Mouse (Mus musculus) heart, embryonic 15.5 days (tissue): ENCODE results near the gene Pgc. TPM values are rescaled to one million over a fixed set of nuclear protein-coding genes. Genes with fewer than 3 reads are reported as not detected.

Source experiments
- ATAC-seq: fragments of 200-750 bp; cut with Nextera tagmentation; replicated peaks from 2 replicates; pipeline ENCODE4 v1.8.0; 2017; ENCODE audit warnings: low read depth, moderate TSS enrichment; ENCODE audit not compliant: insufficient number of reproducible peaks, insufficient read depth, low FRiP score
- H3K27ac ChIP-seq: fragments of 300-500 bp; sonication (generic); 2 replicates; pipeline ENCODE4 v1.5.1; 2015; ENCODE audit warnings: mild to moderate bottlenecking, inconsistent platforms
- H3K27me3 ChIP-seq: fragments of 300-500 bp; sonication (generic); 2 replicates; pipeline ENCODE4 v1.6.1; 2015; ENCODE audit warnings: inconsistent platforms
- H3K36me3 ChIP-seq: fragments of 300-500 bp; sonication (generic); 2 replicates; pipeline ENCODE4 v1.6.1; 2015; ENCODE audit warnings: mild to moderate bottlenecking, inconsistent platforms
- H3K4me1 ChIP-seq: fragments of 300-500 bp; sonication (generic); replicated peaks from 2 replicates; pipeline ENCODE4 v1.6.1; 2015; ENCODE audit warnings: inconsistent platforms
- H3K4me2 ChIP-seq: fragments of 300-500 bp; sonication (generic); 2 replicates; pipeline ENCODE4 v1.6.1; 2015; ENCODE audit warnings: inconsistent platforms, mild to moderate bottlenecking, moderate library complexity
- H3K4me3 ChIP-seq: fragments of 300-500 bp; sonication (generic); 2 replicates; pipeline ENCODE4 v1.5.1; 2015; ENCODE audit warnings: mild to moderate bottlenecking, inconsistent platforms
- H3K9ac ChIP-seq: fragments of 300-500 bp; sonication (generic); 2 replicates; pipeline ENCODE4 v1.6.1; 2015; ENCODE audit warnings: mild to moderate bottlenecking, inconsistent platforms
- H3K9me3 ChIP-seq: fragments of 300-500 bp; sonication (generic); replicated peaks from 2 replicates; pipeline ENCODE4 v1.6.1; 2016; ENCODE audit warnings: inconsistent platforms
- WGBS: fragments of 180-500 bp; shearing (Covaris S2); methylation state at CpG from one replicate; pipeline ENCODE4 v1.1.7; 2015; ENCODE audit warnings: mixed read lengths; 5-methylcytosine and 5-hydroxymethylcytosine counted together
- polyA plus RNA-seq: library from polyadenylated mRNA; unstranded; fragments of >200 nt; fragmentation: Nextera tagmentation; extraction: Ambion mirVana; gene quantifications from 2 replicates; pipeline ENCODE4 v1.2.1, GENCODE M21; 2015

The Pgc gene
- polyA plus RNA-seq = 0.40 and 0.81 TPM in 2 replicates

GRCm38 (mm10) chr17:47726566-47726965 lies at the start of gene Pgc:
Gene Pgc, plus strand, starts transcription at chr17:47726842.
- H3K4me3 ChIP-seq = no peak within 1 kb of the TSS
- no peaks in the 10 kb centered on the region for H3K9me3 ChIP-seq
- H3K4me1 ChIP-seq = no peaks in the 10 kb centered on the region
- no peak within 1 kb of the TSS for H3K4me2 ChIP-seq
- no peak within 1 kb of the TSS for H3K27ac ChIP-seq
- H3K27me3 ChIP-seq = peaks cover 8% of the 10 kb centered on the region; the same call in 1 of the 2 replicates
- H3K9ac ChIP-seq = no peak within 1 kb of the TSS
- ATAC-seq = no peak
- 78% methylated on average over 11 of the region's 11 CpGs for WGBS
- no peaks in the 10 kb centered on the region for H3K36me3 ChIP-seq

GRCm38 (mm10) chr17:47678238-47678637 lies 48.4 kb upstream of the Pgc start:
- Histone ChIP-seq H3K9ac (no peak overlapping the region), H3K27ac (no peak overlapping the region), H3K4me3 (no peak overlapping the region), H3K4me1 (peaks cover under 1% of the 10 kb centered on the region; the same call in 1 of the 2 replicates), H3K36me3 (peaks cover 36% of the 10 kb centered on the region), H3K27me3 (no peaks in the 10 kb centered on the region), H3K4me2 (no peak overlapping the region), H3K9me3 (no peaks in the 10 kb centered on the region)
- 90% methylated on average over 5 of the region's 5 CpGs for WGBS
- no peak for ATAC-seq

DNA sequence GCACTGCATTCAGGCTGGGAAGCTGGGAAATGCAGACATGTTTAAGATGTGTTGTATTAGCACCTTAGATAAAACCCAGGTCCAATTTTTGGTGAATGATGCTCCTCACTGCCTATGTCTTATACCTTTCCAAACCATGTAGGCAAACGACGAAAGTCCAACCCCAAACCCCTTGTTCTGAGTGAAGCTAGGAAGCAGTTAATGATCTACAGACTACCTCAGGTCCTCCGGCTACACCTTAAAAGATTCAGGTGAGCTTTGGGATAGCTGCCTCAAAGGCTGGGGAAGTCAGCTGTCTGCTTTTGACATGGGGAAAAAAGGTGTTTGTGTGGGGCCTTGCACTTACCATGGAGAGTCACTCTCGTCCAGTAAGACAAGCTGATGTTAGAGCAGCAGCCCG lies 47.9 kb upstream of the Pgc start:
- no peaks in the 10 kb centered on the region for H3K4me1 ChIP-seq
- no peak for ATAC-seq
- H3K9me3 ChIP-seq = no peaks in the 10 kb centered on the region
- H3K36me3 ChIP-seq = peaks cover 38% of the 10 kb centered on the region
- no peak overlapping the region for H3K4me3 ChIP-seq
- H3K27ac ChIP-seq = no peak overlapping the region
- H3K9ac ChIP-seq = no peak overlapping the region
- no peaks in the 10 kb centered on the region for H3K27me3 ChIP-seq
- H3K4me2 ChIP-seq = no peak overlapping the region
- WGBS = 84% methylated on average over 5 of the region's 5 CpGs

DNA sequence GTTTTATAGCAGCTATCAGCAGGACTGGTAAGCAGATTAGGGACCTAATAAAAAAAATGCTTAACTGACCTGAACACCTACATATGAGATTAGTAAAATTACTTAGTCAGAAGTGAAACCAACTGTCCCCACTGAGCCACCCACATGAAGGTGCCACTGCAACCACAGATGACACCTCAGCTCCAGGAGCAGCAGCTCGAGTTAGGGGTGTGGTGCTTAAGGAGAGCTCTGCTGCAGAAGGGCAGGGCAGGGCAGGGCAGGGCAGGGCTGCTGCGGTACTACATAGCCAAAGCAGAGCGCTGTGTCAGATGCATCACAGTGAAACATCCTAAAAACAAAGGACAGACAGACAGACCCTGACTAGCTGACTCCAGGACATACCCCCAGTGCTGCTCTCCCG lies 43.8 kb upstream of the Pgc start:
- no peaks in the 10 kb centered on the region for H3K9me3 ChIP-seq
- H3K36me3 ChIP-seq = peaks cover 54% of the 10 kb centered on the region
- peaks cover 8% of the 10 kb centered on the region for H3K4me1 ChIP-seq
- H3K27me3 ChIP-seq = no peaks in the 10 kb centered on the region
- no peak overlapping the region for H3K4me3 ChIP-seq
- H3K4me2 ChIP-seq = no peak overlapping the region
- H3K9ac ChIP-seq = no peak overlapping the region
- no peak for ATAC-seq
- WGBS = 83% methylated on average over 4 of the region's 4 CpGs
- H3K27ac ChIP-seq = no peak overlapping the region

GRCm38 (mm10) chr17:47687409-47688343 lies 39.0 kb upstream of the Pgc start:
- peak overlapping the region; percentile 79 for H3K4me3 ChIP-seq
- under 1% methylated on average over 70 of the region's 70 CpGs for WGBS
- no peaks in the 10 kb centered on the region for H3K9me3 ChIP-seq
- H3K4me1 ChIP-seq = peaks cover 17% of the 10 kb centered on the region
- no peaks in the 10 kb centered on the region; the same call in 1 of the 2 replicates for H3K27me3 ChIP-seq
- peak overlapping the region; percentile 81 for H3K27ac ChIP-seq
- H3K9ac ChIP-seq = peak overlapping the region; percentile 79
- peak; percentile 90 for ATAC-seq
- peak overlapping the region; percentile 97 for H3K4me2 ChIP-seq
- H3K36me3 ChIP-seq = peaks cover 24% of the 10 kb centered on the region

- peak within 1 kb of the TSS; percentile 79 for H3K9ac ChIP-seq
- ATAC-seq = no peak
- under 1% methylated on average over 9 of the region's 9 CpGs for WGBS
- H3K4me1 ChIP-seq = peaks cover 17% of the 10 kb centered on the region
- H3K4me2 ChIP-seq = peak within 1 kb of the TSS; percentile 97
- peaks cover 18% of the 10 kb centered on the region for H3K36me3 ChIP-seq
- no peaks in the 10 kb centered on the region; the same call in 1 of the 2 replicates for H3K27me3 ChIP-seq
- peak within 1 kb of the TSS; percentile 79 for H3K4me3 ChIP-seq
- no peaks in the 10 kb centered on the region for H3K9me3 ChIP-seq
- H3K27ac ChIP-seq = peak within 1 kb of the TSS; percentile 81
These were observed 38.4 kb upstream of the Pgc start, which contains the start of gene Tomm6 for GRCm38 (mm10) chr17:47688344-47688607. Gene Tomm6, minus strand, starts transcription at chr17:47688386.

DNA sequence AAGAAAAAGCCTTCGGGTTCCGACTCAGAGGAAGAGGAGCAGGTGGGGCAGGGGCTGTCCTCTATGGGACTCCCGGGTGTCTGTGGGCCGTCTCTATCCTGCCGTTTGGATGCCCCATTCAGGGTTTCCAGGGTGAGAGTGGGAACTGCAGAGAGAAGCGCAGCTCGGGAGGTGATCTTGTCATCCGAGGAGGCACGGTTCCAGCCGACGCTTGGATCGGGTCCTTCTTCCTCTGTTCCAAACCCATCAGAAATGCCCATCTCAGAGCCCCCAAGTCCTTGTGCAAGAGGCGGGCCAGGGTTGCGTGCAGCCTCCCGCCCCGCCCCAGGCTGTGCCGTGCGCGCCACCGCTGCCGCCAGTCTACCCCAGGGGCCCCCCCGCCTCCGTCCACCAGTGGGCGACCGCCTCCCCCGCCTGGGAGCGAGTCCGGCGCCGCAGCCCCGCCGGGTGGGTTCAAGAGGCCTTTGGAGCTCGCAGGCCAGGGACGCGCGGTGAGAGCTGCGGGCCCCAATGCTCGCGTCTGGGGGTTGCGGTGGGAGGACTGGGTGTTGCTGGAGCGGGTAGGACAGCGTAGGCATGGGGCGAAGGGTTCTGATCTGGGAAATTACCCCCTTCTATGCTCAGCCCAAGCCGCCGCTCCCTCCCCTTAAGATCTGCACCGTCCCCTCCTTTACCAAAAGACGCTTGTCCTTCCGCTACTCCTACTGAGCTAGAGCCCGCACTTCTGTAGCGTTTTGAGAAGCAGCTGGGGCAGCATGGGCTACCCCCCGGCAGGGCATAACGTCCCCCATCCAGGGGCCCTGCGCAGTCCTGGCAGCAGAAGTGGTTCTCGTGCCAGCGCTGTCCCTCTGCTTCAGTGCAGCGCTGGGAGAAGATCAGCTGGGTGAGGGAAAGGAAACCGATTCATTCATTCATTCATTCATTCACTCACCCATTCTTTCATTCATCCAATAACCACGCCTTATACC lies 37.8 kb upstream of the Pgc start, which contains the start of gene Frs3:
Frs3 (plus strand) TSS at position 423 of the 968 bp plus-strand sequence.
- Histone ChIP-seq H3K27ac (peak within 1 kb of the TSS; percentile 81), H3K27me3 (no peaks in the 10 kb centered on the region; the same call in 1 of the 2 replicates), H3K4me3 (peak within 1 kb of the TSS; percentile 79), H3K9me3 (no peaks in the 10 kb centered on the region), H3K4me1 (peaks cover 20% of the 10 kb centered on the region), H3K4me2 (peak within 1 kb of the TSS; percentile 97), H3K9ac (peak within 1 kb of the TSS; percentile 79), H3K36me3 (peaks cover 15% of the 10 kb centered on the region)
- 2% methylated on average over 58 of the region's 58 CpGs for WGBS
- peak; percentile 68 for ATAC-seq

- no peak overlapping the region for H3K27ac ChIP-seq
- H3K4me1 ChIP-seq = peaks cover 25% of the 10 kb centered on the region
- H3K4me3 ChIP-seq = peak overlapping the region; percentile 79; the same call in 1 of the 2 replicates
- ATAC-seq = no peak
- H3K9ac ChIP-seq = no peak overlapping the region
- 81% methylated on average over 8 of the region's 8 CpGs for WGBS
- H3K36me3 ChIP-seq = peaks cover 6% of the 10 kb centered on the region
- H3K9me3 ChIP-seq = no peaks in the 10 kb centered on the region
- H3K27me3 ChIP-seq = no peaks in the 10 kb centered on the region; the same call in 1 of the 2 replicates
- H3K4me2 ChIP-seq = peak overlapping the region; percentile 97; the same call in 1 of the 2 replicates
These were observed 36.7 kb upstream of the Pgc start for GRCm38 (mm10) chr17:47689894-47690293.

GRCm38 (mm10) chr17:47691650-47692049 lies 35.0 kb upstream of the Pgc start:
- no peak overlapping the region for H3K27ac ChIP-seq
- no peaks in the 10 kb centered on the region; the same call in 1 of the 2 replicates for H3K27me3 ChIP-seq
- H3K9me3 ChIP-seq = no peaks in the 10 kb centered on the region
- peaks cover 30% of the 10 kb centered on the region for H3K4me1 ChIP-seq
- H3K36me3 ChIP-seq = no peaks in the 10 kb centered on the region
- H3K4me2 ChIP-seq = no peak overlapping the region
- no peak for ATAC-seq
- no peak overlapping the region for H3K9ac ChIP-seq
- H3K4me3 ChIP-seq = no peak overlapping the region
- 85% methylated on average over 3 of the region's 3 CpGs for WGBS

- H3K27me3 ChIP-seq = no peaks in the 10 kb centered on the region; the same call in 1 of the 2 replicates
- no peak for ATAC-seq
These were observed 32.8 kb upstream of the Pgc start for GRCm38 (mm10) chr17:47693671-47694441.

GRCm38 (mm10) chr17:47694442-47694502 lies 32.4 kb upstream of the Pgc start, which contains the start of gene Gm21981:
Gene Gm21981, minus strand, starts transcription at chr17:47694455.
- Histone ChIP-seq H3K4me2 (peak within 1 kb of the TSS; percentile 85), H3K9me3 (no peaks in the 10 kb centered on the region), H3K27me3 (no peaks in the 10 kb centered on the region; the same call in 1 of the 2 replicates), H3K9ac (peak within 1 kb of the TSS; percentile 81), H3K4me3 (peak within 1 kb of the TSS; percentile 83), H3K27ac (peak within 1 kb of the TSS; percentile 73), H3K4me1 (peaks cover 20% of the 10 kb centered on the region), H3K36me3 (no peaks in the 10 kb centered on the region)
- ATAC-seq = no peak
- WGBS = 0% methylated on average over 3 of the region's 3 CpGs

More at GRCm38 (mm10) chr17:47693671-47694441, 32.8 kb upstream of the Pgc start:
- Histone ChIP-seq H3K36me3 (no peaks in the 10 kb centered on the region), H3K9ac (peak overlapping the region; percentile 81), H3K4me3 (peak overlapping the region; percentile 83), H3K4me2 (peak overlapping the region; percentile 85), H3K9me3 (no peaks in the 10 kb centered on the region), H3K4me1 (peaks cover 22% of the 10 kb centered on the region), H3K27ac (peak overlapping the region; percentile 73)
- WGBS = 40% methylated on average over 13 of the region's 13 CpGs
